Mouse (Mus musculus) lung, postnatal 4 days (tissue): ENCODE results near the gene Tbc1d2.
"Not testable (repeated sequence)": the region's sequence is repeated elsewhere in the genome, so short reads cannot be mapped to it uniquely, and the experiment has no call there.

Experiments
- DNase-seq, 2 experiments: peaks; one replicate each; pipeline ENCODE4 v3.0.0; 2021

Tbc1d2 gene

DNA sequence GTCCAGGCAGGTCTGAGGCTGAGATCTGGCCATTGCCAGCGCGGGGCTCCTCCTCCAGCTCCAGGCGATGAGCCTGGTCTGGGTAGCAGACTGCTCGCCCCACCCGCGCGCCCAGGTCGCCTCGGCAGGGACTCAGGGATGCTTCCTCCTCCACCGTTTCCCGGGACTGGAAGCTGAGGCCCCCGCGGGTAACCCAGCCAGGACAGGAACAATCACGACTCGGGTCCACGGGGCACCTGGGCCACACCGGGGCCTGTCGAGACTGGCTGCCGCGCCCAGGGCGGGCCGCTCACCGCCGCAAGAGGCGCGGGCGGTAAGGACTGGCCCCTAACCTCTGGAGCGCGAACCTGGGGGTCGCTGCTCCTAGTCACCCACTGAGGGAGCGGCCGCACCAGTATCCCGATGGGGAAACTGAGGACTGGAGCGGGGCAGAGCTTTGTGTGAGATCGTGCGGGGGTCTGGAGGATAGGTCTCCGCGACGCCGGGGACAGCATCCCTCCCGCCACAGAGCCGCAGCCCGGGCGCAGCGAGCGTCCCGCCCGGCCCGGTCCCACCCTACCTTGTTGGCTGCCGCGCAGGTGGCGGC, 48.7 kb downstream of the Tbc1d2 start:
- DNase-seq: peak; percentile 31 to 39

DNA sequence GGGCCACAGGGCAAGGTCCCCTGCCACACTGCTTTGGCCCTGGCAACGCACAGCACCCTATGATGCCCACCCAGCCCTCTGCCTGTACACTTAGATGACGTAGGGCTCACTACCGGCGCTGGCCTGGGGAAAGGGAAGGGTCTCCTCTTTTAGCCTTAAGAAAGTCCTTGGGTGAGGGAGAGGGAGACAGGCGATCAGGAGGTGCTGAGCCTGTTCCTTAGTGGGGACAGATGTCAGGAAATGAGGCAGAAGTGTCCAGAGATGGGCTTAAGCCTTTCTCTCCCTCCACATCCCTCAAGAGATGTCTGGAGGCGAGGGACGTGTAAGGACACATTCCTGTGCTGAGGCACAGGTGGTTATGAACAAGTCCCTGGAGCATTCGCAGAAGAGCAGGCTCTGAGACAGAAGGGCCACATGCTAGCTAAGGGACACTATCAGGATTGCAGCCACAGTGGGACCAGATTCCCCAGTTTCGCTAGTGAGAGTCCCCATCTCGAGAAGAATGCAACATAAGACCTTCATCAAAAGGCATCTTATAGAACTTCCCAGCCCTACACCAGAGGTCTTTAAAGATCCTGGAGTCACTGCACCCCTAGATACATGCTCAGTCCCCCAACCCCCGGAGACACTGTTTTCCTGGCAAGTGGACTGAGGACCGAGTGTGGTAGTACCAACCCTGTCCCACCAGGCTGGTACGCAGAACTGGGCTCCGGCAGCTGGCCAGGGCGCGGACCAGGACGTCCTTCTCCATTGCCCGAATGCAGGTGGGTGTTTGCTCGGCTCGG, 49.3 kb downstream of the Tbc1d2 start:
- DNase-seq: peak in 1 of 2 experiments; percentile 11

DNA sequence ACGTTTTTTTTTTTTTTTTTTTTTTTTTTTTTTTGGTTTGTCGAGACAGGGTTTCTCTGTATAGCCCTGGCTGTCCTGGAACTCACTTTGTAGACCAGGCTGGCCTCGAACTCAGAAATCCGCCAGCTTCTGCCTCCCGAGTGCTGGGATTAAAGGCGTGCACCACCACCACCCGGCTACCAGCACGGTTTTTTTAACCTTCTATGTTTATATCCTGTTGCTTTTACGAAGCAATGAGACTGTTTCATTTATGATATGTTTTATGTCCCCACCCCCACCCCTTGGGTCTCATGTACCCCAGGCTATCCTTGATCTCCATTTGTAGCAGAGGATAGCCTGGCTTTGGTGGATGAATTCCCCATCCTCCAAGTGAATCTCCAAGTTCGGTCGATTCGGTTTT, 50.4 kb downstream of the Tbc1d2 start:
- not testable (repeated sequence) for DNase-seq

DNA sequence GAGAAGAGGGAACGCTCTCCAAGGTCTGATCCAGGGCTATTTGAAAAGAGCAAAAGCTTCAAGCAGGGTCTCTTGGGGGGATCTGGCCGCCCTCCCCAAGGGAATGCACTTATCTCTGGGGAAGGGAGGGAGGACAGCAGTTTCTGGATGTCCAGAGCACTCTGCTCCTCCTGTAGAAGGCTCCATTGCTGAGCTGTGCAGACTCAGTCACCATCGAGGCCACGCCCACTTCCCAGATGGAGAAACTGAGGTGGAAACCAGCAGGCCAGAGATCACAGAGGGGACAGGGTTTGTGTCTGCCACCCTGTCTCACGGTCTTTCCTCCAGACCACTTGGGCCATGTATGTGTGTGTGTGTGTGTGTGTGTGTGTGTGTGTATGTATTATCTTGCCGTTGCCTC, 51.0 kb downstream of the Tbc1d2 start:
- DNase-seq: peak in 1 of 2 experiments; percentile 15

DNA sequence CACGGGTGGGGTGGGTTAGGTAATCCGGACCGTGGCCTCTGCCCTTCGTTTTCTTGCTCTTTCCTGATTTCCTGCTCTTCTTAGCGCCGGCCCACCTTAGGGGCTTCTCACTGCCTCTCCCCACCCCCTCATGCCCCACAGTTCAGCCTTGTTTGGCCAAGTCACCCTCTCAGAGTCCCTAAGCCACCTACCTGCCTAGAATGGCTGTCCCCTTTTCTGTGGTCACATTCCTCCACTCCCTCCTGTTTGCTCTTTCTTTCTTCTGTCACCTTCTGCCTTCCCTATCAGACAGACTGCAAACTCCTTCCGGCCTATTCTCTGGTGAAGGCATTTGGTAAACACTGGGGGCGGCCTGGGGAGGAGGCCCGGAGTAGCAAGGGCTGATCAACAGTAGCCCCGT, 51.9 kb downstream of the Tbc1d2 start:
- peak in 1 of 2 experiments; percentile 10 for DNase-seq

DNA sequence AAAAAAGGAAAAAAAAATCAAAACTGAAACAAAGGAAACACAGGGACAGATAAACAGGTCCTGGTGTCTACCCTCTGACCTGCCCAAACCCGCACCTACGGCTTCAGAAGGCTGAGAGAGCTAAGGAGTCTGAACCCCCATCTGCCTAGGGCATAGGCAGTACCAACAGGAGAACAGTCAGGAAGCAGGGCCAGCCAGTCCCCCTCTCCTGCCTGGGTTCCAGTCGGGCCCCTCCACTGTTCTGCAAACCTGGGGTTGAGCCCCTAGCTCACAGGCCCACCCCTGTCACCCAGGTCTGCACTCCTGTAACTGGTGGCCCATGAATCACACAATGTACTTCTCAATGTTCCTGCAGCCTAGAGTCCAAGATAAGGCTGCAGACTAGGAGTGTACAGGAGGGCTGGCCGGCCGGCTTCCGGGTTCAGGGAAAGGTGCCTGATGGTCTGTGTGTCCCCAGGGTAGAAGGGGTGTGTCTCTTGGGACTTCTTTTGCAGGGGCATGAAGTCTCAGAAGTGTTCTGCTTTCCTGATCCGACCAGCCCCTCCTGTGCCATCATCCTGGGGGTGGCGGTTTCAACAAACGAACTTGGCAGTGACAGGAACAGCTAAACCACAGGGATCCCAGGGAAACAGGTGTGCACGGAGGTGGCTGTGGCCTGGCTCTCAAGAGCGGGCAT, 52.6 kb downstream of the Tbc1d2 start:
- peak in 1 of 2 experiments; percentile 19 for DNase-seq

DNA sequence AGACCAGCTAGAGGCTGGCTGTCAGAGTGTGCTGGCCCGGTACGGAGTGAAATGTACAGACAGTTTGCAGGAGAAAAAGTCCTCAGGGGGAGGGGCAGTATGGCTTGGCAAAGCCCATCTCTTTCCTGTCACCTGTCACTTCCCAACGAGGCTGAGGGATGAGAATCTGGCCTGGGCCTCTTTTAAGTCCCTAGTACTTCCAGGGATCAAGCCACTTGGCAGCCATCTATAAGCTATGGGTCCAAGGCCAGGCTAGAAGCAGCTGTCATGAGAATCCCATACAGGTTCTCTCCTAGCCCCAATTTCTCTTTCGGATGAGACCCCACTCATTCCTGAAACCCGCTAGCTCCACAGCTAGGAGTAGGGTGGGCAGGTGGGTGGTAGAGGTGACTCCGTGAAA, 53.6 kb downstream of the Tbc1d2 start:
- peak in 1 of 2 experiments; percentile 11 for DNase-seq

DNA sequence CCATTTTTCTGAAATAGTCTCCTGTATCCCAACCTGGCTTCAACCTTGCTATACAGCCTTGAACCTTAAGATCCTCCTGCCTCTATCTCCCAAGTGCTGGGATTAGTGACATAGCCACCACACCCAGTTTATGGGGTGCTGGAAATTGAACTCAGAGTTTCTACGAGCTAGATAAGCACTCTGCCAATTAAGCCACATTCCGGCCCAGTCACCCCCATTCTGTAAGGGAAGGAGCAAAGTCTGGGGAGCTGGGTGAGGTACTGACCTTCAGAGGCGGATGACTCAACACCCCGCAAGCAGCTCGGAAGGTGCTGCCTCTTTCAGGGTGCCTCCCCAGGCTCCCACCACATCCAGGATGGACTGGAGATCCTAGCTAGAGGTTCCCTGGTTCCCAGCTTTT, 55.9 kb downstream of the Tbc1d2 start:
- DNase-seq: peak in 1 of 2 experiments; percentile 12

DNA sequence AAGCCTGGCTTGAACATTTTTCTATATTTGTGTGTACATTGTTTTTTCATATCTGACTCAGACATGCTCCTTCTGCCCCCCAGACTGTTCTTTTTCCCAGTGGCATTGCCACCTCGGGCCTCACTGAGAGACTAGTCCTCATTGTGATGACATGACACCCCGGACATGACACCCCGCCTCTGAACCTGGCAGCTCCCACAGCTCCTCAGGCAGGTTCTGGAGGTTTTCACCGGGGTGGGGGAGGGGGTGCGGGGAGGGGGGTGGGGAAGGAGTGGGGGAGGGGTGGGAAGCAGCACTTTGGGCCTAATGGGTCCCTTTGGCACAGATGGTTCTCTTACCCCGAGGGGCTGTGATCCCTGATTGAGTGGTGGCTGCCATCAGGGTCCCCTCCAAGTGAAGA, 56.5 kb downstream of the Tbc1d2 start:
- no peak for DNase-seq

DNA sequence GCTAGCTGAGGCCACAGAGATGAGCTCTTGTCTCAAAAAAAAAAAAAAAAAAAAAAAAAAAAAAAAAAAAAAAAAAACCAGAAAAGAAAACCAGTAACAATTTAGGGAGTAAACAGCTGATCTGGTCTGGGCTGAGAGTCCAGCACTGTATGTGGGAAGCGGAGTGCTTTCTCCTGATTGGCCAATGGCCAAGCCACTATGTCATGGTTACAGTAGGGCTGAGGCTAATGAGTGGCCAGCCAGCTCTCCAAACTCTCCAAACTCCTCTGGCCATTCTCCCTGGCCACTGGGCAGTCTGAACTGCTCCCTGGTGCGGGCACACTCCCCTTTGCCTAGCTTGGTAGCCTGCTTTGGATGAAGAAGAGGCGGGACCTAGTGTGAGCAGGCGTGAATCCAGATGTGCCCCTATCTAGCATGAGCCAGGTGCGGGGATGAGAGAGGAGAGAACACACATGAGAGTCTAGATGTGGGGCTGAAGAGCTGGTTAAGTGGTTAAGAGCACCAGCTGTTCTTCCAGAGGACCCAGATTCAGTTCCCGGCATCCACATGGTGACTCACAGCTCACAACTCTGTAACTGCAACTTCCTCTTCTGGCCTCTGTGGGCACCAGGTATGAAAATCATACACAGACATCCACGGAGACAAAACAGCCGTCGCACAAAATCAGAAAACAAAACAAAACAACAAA, 58.0 kb downstream of the Tbc1d2 start:
- peak; percentile 30 to 40 for DNase-seq

DNA sequence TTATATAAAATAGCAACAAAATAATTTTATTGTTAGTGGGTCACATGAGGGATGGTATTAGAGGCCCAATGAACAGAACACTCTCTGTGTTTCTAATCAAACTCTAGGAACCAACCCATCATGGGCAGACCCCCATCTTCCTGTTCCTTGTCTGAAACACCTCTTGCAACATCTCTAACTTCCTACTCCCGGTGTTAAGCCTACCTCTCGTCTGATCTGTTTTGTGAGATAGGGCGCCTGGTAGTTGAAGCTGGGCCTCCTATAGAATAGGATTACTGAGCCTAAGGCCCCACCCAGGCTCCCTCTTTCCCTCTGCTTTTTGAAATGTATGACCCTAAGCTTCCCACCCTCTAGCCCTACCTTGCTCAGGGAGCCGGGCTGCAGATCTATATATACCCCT, 59.2 kb downstream of the Tbc1d2 start:
- DNase-seq: no peak

DNA sequence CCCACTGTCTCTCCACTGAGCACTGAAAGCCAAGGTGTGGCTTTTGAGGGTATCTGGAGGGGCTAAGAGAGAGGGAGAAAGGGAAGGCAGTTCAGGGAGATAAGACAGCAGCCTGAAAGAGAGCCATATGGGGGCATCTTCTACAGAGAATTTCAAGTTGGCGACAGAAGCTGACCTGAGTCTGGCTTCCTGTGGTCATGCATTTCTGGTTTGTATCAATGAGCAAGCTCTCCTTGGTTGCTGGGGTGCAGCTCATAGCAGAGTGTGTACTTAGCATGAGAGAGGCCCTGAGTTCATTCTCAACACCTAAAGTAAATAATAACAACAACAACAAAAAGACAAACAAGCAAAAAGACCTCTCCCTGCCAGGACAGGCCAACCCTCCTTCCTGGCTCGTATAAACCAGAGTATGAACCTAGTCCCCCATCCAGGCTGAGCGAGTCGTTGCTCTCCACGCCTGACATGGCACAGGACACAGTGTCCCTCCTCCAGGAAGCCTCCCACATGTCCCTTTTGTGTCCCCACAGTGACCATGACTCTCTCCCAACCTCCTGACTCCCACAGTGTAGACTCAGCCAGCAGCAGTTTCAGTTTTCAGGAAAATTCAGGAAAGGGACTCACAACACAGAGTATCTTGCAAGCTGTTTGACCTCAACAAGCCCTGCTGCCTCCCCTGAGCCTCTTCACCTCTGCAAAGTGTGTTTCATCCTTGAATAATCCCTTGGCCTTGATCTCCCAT, 59.9 kb downstream of the Tbc1d2 start:
- no peak for DNase-seq

DNA sequence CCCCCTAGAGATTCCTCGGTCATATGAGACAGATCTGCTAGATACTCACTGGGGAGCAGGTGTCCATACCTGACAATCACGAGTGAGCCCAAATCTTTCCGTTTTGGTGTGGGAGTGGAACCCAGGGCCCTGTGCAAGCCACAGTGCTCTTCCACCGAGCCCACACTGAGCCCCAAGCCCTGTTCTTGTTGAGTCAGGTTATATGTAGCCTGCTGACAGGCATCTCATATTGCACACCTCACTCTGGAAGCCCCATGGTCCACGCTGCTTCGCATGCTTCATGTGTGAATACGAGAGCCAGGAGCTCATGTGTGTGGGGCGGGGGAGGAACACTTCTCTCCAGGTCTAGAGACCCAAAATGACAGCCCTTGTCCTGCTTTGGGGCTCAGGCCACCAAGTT, 60.9 kb downstream of the Tbc1d2 start:
- peak in 1 of 2 experiments; percentile 9 for DNase-seq

DNA sequence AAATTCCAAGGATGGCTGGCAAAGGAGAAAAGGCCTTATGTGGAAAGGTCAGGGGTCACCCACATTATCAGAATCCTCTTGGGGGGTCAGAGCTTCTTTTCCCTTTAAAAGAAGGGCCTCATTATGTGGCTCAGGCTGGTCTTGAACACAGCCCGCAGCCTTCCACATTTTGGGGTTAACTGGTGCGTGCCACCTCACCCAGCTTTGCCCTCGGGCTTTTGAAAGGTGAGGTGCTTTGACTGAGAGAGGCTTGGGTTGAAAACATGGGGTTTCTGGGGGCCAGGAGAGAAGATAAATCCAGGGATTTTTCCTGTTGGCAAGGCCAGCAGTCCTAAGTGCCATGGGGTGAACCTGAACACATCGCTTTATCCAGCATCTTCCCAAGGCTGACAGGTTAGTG, 63.5 kb downstream of the Tbc1d2 start:
- DNase-seq: peak in 1 of 2 experiments; percentile 6

DNA sequence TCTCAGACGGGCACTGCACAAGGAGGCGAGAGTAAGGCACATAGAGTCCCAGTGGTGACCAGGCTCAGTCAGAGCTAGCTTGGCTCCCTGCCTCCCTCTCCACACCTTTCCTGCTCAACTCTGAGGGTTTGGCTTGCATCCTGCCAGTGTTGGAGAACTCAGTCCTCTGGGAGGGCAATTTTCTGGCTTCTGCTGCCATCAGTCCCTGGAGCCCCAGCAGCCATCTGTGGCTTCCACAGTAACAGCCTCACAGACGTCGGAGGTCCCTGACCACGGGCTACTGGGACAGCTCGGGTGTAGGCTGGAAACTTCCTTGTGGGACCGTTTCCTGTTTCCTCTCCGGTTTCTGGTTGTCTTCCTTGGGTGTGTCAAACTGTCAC, 64.2 kb downstream of the Tbc1d2 start:
- DNase-seq: peak in 1 of 2 experiments; percentile 16

DNA sequence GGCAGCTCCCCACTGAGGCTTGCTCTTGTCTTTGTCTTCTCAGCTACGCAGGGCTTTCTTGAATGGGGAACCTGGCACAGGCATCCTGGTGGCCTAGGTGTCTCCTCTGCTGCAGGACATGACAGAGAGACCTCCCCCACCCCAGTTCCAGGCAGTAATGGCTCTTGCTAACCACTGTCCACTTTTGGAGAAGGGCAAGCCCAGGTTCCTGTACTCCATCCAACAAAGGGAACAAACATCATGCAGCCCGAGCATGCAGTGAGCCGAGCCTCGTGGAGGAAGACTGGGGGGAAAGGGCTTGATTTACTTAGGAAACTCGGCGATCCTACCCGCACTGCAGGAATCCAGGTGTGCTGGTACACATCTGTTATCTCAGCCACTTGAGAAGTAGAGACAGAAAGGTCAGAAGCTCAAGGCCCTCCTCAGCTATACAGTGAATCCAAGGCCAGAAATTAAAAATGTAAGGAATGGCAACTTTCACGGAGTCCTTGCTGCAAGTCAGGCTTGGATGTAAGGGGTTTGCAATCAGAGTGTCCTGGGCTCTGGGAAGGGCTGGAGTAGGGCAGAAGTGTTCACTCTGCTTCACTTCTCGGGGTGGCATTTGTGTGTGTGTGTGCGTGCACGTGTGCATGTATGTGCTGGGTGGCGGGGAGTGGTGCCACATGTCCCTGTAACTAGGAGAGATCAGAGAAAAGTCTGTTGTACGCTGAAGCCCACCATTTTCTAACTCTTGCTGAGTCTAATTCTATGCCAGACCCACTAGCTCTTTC, 64.8 kb downstream of the Tbc1d2 start:
- no peak for DNase-seq

DNA sequence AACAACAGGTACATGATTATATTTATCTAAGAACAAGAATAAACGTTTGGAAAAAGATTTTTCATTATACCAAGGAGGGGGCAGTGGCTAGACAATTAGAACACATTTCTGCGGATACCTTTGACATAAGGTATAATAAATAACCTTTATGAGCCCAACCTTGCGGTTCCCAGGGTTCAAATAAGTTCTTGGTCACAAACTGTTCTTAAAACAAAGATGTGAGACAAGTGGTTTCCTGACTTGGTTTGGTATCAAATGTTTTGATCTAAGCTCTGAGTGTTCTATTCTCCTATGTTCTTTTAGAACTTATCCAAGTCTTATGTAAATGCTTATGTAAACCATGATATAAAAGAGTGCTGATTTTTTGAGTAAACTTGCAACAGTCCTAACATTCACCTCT, 65.5 kb downstream of the Tbc1d2 start:
- DNase-seq: not testable (repeated sequence)

DNA sequence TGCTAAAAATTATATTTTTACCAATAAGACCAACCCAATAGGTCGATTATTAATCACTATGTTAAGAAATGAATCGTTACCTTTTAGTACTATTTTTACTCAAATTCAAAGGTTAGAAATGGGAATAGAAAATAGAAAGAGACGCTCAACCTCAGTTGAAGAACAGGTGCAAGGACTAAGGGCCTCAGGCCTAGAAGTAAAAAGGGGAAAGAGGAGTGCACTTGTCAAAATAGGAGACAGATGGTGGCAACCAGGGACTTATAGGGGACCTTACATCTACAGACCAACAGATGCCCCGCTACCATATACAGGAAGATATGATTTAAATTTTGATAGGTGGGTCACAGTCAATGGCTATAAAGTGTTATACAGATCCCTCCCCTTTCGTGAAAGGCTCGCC, 65.9 kb downstream of the Tbc1d2 start:
- DNase-seq: not testable (repeated sequence)

DNA sequence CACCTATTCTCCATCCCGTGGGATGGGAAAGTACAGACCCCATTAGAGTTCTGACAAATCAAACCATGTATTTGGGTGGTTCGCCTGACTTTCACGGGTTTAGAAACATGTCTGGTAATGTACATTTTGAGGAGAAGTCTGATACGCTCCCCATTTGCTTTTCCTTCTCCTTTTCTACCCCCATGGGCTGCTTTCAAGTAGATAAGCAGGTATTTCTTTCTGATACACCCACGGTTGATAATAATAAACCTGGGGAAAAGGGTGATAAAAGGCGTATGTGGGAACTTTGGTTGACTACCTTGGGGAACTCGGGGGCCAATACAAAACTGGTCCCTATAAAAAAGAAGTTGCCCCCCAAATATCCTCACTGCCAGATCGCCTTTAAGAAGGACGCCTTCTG, 68.0 kb downstream of the Tbc1d2 start:
- DNase-seq: not testable (repeated sequence)

DNA sequence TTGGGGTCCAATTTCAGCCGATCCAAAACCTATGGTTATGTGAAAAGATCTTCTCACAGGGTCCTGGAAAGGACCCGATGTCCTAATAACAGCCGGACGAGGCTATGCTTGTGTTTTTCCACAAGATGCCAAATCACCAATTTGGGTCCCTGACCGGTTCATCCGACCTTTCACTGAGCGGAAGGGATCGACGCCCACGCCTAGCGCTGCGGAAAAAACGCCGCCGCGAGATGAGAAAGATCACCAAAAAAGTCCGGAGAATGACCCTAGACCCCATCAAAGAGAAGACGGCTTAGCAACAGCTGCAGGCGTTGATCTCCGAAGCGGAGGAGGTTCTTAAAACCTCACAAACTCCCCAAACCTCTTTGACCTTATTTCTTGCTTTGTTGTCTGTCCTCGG, 68.4 kb downstream of the Tbc1d2 start:
- not testable (repeated sequence) for DNase-seq

DNA sequence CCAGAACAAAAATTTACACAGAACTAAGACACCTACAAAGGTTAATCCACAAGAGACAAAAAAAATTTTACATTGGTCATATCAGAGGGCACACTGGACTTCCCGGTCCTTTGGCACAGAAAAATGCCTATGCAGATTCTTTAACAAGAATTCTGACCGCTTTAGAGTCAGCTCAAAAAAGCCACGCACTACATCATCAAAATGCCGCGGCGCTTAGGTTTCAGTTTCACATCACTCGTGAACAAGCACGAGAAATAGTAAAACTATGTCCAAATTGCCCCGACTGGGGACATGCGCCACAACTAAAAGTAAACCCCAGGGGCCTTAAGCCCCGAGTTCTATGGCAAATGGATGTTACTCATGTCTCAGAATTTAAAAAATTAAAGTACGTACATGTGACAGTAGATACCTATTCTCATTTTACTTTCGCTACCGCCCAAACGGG, 69.2 kb downstream of the Tbc1d2 start:
- not testable (repeated sequence) for DNase-seq
